Mouse (Mus musculus) stomach, embryonic 16.5 days (tissue): ENCODE measurements around the gene Abcg1. TPM values are rescaled to one million over a fixed set of nuclear protein-coding genes. Genes with fewer than 3 reads are reported as not detected.

ENCODE experiments used
- ATAC-seq: fragments of 200-750 bp; cut with Nextera tagmentation; 2 replicates; pipeline ENCODE4 v1.8.0; 2017; ENCODE audit warnings: moderate number of reproducible peaks, moderate TSS enrichment; ENCODE audit not compliant: insufficient read depth, low FRiP score
- H3K27ac ChIP-seq: fragments of 300-500 bp; sonication (generic); 2 replicates; pipeline ENCODE4 v1.5.1; 2014; ENCODE audit warnings: low read length
- H3K27me3 ChIP-seq: fragments of 300-500 bp; sonication (generic); 2 replicates; pipeline ENCODE4 v1.6.1; 2014; ENCODE audit warnings: low read length, control low read depth, mixed read lengths; ENCODE audit not compliant: control insufficient read depth, insufficient read depth
- H3K36me3 ChIP-seq: fragments of 300-500 bp; sonication (generic); 2 replicates; pipeline ENCODE4 v1.6.1; 2014; ENCODE audit warnings: low read length; ENCODE audit not compliant: control insufficient read depth, insufficient read depth
- H3K4me1 ChIP-seq: fragments of 300-500 bp; sonication (generic); 2 replicates; pipeline ENCODE4 v1.6.1; 2014; ENCODE audit warnings: low read length, control low read depth, mixed read lengths; ENCODE audit not compliant: control insufficient read depth, insufficient read depth
- H3K4me2 ChIP-seq: fragments of 300-500 bp; sonication (generic); 2 replicates; pipeline ENCODE4 v1.6.1; 2014; ENCODE audit warnings: low read depth, low read length, mixed read lengths
- H3K4me3 ChIP-seq: fragments of 300-500 bp; sonication (generic); replicated peaks from 2 replicates; pipeline ENCODE4 v1.5.1; 2014; ENCODE audit warnings: mild to moderate bottlenecking, low read length
- H3K9ac ChIP-seq: fragments of 300-500 bp; sonication (generic); 2 replicates; pipeline ENCODE4 v1.6.1; 2014; ENCODE audit warnings: low read length
- H3K9me3 ChIP-seq: fragments of 300-500 bp; sonication (generic); replicated peaks from 2 replicates; pipeline ENCODE4 v1.6.1; 2016; ENCODE audit warnings: low read length, control low read depth; ENCODE audit not compliant: control insufficient read depth
- WGBS: fragments of 180-500 bp; shearing (Covaris S2); extraction: QIAGEN DNeasy Blood & Tissue Kit; methylation state at CpG from one replicate; pipeline ENCODE4 v1.1.7; 2014; 5-methylcytosine and 5-hydroxymethylcytosine counted together
- polyA plus RNA-seq: library from polyadenylated mRNA; unstranded; fragments of >200 nt; fragmentation: Nextera tagmentation; extraction: Ambion mirVana; gene quantifications from 2 replicates; pipeline ENCODE4 v1.2.1, GENCODE M21; 2015

The Abcg1 gene
- polyA plus RNA-seq, 1 experiment from 2014 or later = 11.3 TPM

DNA sequence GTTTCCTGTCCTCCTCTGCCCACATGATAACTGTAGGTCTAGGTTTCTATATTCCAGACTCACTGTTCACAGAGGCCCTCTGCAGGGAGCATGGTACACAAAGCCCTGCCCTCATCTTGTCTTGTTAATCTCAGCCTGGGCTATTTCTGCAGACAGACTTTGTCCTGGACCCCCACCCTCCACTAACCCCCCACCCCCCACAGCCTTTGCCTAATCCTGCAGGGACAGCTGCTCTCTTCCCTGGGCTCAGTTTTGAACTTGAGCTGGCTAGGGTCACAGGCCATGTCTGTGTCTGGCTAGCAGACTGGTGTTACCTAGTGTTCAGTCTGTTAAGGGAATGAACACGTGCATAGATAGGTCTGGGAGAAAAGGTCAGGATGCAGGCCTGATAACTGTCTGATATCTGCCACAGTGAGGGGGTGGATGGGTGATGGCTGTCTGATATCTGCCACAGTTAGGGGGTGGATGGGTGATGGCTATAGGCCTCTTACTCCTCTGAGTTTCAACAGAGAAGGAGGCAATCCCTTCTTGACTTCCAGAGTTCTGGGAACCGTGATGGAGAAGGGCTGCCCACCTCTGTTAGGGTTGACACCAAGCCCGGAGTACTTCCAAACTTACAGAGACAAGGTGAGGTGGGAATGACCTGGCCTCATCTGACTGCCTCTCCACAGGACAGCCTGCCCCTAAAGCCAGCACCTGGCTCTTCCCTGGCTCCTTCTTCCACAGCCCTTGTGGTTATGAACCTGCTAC, 4.0 kb downstream of the Abcg1 start:
- WGBS = 63% methylated on average over 3 of the region's 3 CpGs

DNA sequence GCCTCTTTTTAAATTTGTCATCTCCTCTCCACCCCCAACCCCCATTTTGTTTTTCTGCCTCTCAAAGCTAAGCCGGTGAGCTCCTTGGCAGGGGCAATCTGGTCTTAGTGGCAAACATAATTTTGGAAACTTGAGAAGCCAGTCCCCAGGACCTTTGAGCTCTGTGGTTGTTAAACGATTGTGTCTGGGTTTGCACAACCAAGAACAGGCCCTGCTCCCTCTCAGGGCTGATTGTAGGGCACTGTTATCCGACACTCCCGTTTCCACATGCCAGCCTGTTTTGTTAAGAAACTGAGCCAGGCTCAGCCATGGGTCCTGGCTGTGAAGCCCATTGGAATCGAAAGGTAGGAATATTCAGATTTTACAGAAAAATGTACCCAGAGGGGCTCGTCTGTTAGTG, 8.6 kb downstream of the Abcg1 start:
- WGBS = 62% methylated on average over 6 of the region's 6 CpGs
- no peak for ATAC-seq
- no peak overlapping the region for H3K4me3 ChIP-seq
- no peaks in the 10 kb centered on the region for H3K4me1 ChIP-seq
- H3K27ac ChIP-seq = no peak overlapping the region
- H3K27me3 ChIP-seq = 0 out of 2 replicates have a peak, but pooled peaks cover 2% of the 10 kb centered on the region
- no peak overlapping the region for H3K9ac ChIP-seq
- H3K4me2 ChIP-seq = no peak overlapping the region
- H3K9me3 ChIP-seq = no peaks in the 10 kb centered on the region
- H3K36me3 ChIP-seq = no peaks in the 10 kb centered on the region

More for the DNA sequence above, 4.0 kb downstream of the Abcg1 start:
- H3K4me3 ChIP-seq = no peak overlapping the region
- no peak overlapping the region for H3K4me2 ChIP-seq
- no peaks in the 10 kb centered on the region for H3K9me3 ChIP-seq
- peaks cover 20% of the 10 kb centered on the region for H3K4me1 ChIP-seq
- H3K27me3 ChIP-seq = peaks cover 35% of the 10 kb centered on the region
- no peak overlapping the region for H3K9ac ChIP-seq
- H3K27ac ChIP-seq = peak overlapping the region; percentile 43
- H3K36me3 ChIP-seq = no peaks in the 10 kb centered on the region
- no peak for ATAC-seq

DNA sequence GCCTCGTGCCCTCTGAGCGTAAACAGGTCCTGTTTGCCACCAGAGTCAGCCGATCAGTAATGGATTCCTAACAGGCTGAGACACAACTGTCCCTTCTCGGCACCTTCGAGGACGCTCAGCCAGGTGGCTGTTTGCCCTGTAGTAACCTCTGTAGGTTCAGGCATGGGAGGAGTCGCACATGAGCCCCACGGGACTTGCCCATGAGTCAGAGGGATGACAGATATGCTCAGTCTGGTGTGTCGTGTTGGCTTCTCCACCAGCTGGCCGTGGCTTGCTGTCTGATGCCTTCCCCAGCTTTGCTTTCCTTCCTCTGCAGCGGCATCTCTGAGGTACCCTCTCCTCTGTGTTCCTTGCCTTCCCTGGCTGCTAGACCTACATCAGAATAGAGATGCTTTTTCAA, 9.6 kb downstream of the Abcg1 start:
- peak; percentile 39; the same call in 1 of the 2 replicates for ATAC-seq
- Histone ChIP-seq H3K9me3 (no peaks in the 10 kb centered on the region), H3K9ac (no peak overlapping the region), H3K27me3 (0 out of 2 replicates have a peak, but pooled peaks cover 2% of the 10 kb centered on the region), H3K4me1 (no peaks in the 10 kb centered on the region), H3K4me2 (no peak overlapping the region), H3K36me3 (no peaks in the 10 kb centered on the region), H3K4me3 (no peak overlapping the region), H3K27ac (no peak overlapping the region)
- WGBS = 52% methylated on average over 11 of the region's 11 CpGs

DNA sequence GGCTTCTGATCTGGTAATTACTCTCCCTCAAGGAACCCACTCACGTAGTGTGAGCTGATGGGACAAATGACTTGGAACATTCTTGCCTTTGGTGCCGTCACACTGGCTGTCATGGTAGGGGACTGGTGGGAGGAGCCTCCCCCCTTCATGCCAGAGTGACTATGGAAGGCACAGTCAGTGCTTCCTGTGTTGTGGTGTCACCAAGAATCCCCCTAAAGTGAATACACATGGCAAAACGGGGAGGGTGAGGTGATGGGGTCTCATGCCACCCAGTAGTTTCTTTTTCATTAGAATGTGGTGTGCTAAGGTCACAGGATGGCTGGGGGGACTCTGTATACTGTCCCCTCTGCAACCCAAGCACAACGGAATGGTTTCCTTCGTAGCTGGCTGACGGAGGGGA, 11.6 kb downstream of the Abcg1 start:
- H3K4me1 ChIP-seq = peaks cover 20% of the 10 kb centered on the region
- no peaks in the 10 kb centered on the region for H3K27me3 ChIP-seq
- H3K9ac ChIP-seq = no peak overlapping the region
- no peak overlapping the region for H3K4me3 ChIP-seq
- no peaks in the 10 kb centered on the region for H3K36me3 ChIP-seq
- ATAC-seq = no peak
- WGBS = 81% methylated on average over 6 of the region's 6 CpGs
- no peak overlapping the region for H3K4me2 ChIP-seq
- no peak overlapping the region for H3K27ac ChIP-seq
- no peaks in the 10 kb centered on the region for H3K9me3 ChIP-seq

DNA sequence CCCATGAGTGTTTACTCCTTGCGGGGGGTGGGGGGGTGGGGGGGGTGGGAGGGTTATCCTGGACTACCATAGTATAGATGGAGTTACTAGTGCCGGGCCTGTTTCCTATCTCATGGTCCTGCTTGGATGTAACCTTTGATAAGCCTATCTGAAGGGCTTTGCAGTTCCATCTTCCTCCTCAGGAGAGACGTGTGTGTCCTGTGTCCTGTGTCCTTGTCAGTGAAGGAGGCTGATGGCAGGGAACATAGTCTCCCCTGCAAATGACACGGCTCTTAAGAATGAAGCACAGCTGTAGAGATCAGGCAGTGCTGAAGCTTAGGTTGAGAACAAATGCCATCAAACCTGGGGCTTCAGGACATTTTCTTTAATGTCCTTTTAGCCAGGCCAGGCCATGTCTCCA, 12.4 kb downstream of the Abcg1 start:
- Histone ChIP-seq H3K4me2 (no peak overlapping the region), H3K36me3 (no peaks in the 10 kb centered on the region), H3K4me1 (peaks cover 24% of the 10 kb centered on the region), H3K9me3 (no peaks in the 10 kb centered on the region), H3K27ac (no peak overlapping the region), H3K9ac (no peak overlapping the region), H3K4me3 (no peak overlapping the region), H3K27me3 (no peaks in the 10 kb centered on the region)
- no peak for ATAC-seq
- WGBS = 71% methylated on average over 4 of the region's 4 CpGs

DNA sequence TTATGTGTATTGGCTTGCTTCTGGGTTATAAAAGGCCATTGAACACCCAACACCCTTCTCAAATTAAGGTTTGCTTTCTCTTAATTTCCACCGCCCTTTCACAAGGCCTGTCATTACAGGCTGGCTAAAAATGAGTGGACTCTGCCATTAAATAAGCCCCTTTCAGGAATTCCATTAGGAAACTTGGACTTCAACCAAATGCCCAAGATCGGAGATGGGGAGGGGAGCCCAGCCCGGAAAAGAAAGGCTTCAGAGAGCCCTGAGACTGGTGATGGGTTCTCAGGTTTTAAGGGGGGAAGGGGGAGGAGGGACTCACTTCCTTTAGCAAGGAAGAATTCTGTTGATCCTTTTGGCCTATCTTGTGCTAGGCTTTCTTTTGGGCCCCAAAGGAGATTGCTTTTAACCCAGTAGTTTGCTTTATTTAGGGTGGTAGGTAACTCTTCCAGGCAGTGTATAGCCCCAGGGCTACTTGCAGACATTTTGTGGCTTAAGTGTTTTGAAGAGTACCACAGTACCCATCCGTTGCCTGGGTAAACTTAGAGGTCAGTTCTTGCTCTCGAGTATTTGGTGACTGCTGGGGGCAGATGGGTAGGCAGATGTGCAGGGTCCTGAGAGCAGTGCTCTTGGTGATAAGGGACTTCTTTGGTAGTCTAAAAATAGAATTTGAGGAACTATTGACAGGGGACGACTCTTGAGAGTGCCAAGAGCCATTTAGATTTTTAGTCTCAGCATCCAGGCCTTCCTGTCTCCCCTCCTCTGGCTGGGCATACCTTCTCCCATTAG, 13.1 kb downstream of the Abcg1 start:
- WGBS = 48% methylated on average over 6 of the region's 6 CpGs
- H3K36me3 ChIP-seq = no peaks in the 10 kb centered on the region
- no peaks in the 10 kb centered on the region for H3K9me3 ChIP-seq
- H3K4me2 ChIP-seq = no peak overlapping the region
- H3K27me3 ChIP-seq = no peaks in the 10 kb centered on the region
- no peak for ATAC-seq
- H3K9ac ChIP-seq = no peak overlapping the region
- H3K4me3 ChIP-seq = no peak overlapping the region
- peaks cover 24% of the 10 kb centered on the region for H3K4me1 ChIP-seq
- H3K27ac ChIP-seq = no peak overlapping the region

DNA sequence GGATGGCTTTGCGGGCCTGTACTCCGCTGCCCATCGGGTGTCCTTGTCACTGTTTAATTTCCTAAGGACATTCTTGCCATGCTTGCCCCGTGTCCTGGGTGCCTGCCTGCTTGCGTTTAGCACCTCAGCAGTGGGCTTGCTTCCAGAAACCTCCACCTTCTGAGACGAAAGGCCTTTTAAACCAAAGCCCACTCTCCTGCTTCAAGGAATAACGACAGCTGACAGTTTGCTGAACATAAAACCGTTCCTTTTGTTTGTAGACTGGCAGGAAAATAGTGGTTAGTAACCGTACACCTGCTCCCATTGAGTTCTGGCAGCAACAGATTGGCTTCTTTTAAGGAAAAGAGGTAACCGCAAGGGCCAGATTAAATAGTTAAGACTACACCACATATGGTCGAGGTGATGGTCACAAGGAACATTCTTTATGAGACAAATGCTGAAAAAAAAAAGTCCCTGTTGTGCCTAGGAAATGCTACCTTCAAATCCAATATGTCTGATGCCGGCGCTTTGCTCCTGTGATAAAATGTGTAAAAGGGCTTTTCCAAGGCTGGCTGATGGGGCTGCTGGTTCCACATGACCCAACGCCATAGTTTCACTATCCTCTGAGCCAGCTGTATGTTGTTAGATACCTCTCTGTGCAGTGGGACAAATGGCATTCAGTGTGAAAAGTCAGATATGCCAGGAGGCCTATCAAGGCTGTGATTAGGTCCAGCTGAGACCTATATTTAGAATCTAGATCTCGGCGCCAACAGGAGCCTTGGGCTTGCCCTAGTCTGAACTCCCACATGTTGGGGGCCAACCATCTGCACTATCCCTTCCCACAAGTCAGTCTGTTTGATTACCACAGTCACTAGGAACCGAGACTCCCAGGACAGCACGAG, 14.2 kb downstream of the Abcg1 start:
- Histone ChIP-seq H3K27ac (no peak overlapping the region), H3K4me2 (no peak overlapping the region), H3K9me3 (no peaks in the 10 kb centered on the region), H3K4me1 (peaks cover 24% of the 10 kb centered on the region), H3K4me3 (no peak overlapping the region), H3K27me3 (no peaks in the 10 kb centered on the region), H3K9ac (no peak overlapping the region), H3K36me3 (no peaks in the 10 kb centered on the region)
- WGBS = 57% methylated on average over 18 of the region's 18 CpGs
- ATAC-seq = no peak

DNA sequence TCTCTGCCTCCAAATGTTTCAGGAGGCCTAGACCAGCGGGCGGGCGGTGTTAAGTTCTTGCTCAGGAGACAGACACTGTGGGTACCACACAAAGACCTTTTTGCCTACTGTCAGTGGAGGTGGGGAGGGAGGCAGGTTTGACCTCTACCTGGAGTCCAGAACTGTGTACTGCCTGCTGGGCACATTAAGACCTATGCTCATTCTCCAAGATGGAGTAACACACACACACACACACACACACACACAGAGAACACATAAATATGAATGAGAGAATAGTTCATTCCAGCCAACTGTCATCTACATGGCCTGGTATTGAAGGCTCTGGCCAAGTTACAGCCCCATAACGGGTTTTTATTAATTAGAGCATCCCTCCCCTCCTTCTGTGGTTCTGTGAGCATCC, 15.4 kb downstream of the Abcg1 start:
- 71% methylated on average over 4 of the region's 4 CpGs for WGBS
- no peaks in the 10 kb centered on the region for H3K9me3 ChIP-seq
- ATAC-seq = no peak
- peaks cover 24% of the 10 kb centered on the region for H3K4me1 ChIP-seq
- 0 out of 2 replicates have a peak overlapping the region, but pooled peaks have one; percentile 21 for H3K27ac ChIP-seq
- no peaks in the 10 kb centered on the region for H3K27me3 ChIP-seq
- H3K36me3 ChIP-seq = no peaks in the 10 kb centered on the region
- H3K4me2 ChIP-seq = peak overlapping the region; percentile 52
- H3K4me3 ChIP-seq = peak overlapping the region; percentile 30
- H3K9ac ChIP-seq = 0 out of 2 replicates have a peak overlapping the region, but pooled peaks have one; percentile 20
